Comparison of ENCODE assay signal across 8 mouse cellular contexts in the genomic region with DNA sequence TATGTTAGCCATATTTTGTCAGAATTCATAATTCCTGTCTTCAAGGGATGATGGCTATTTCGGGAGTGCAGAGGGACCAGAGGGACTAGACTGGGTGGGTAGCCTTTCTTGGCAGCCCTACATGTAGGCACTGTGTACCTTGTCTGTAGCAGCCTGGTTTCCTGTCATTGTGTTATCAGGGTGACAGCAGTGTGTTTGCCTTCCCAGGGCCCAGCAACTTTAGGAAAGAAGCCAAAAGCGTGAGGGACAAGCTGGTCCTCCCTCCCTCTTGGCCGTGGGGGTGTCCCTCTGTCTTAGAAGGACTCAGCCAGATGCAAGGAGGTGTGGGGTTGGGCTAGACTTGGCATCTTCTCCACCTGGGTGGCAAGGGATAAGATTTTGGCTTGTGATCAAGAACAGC.
DNase-seq lines count a peak whose midpoint lies in the region.

No protein-coding gene starts in this region.

- DNase-seq in cerebellum, postnatal 10 days: peak; percentile 51 to 59
- no peak for DNase-seq in cerebellum, postnatal 25 days
- DNase-seq in testis, postnatal 14 days (ENCODE audit: low spot score): peak; percentile 56
- DNase-seq in testis, postnatal 10 days (ENCODE audit: low spot score): no peak
- DNase-seq in kidney, postnatal 25 days: peak; percentile 57 to 86
- no peak for DNase-seq in layer of hippocampus, adult 9-10 months (ENCODE audit: low spot score)
- no peak for DNase-seq in embryo, embryonic 9.5 days (ENCODE audit: extremely low spot score)
- no peak for DNase-seq in spleen, postnatal 4 days (ENCODE audit: low spot score in 2 of 2)

Comparison
In these comparisons a context has a peak if more than half of its experiments do, and no peak if none do; other contexts are left out.
1. DNase-seq: peak in cerebellum, postnatal 10 days (2 of 2), testis, postnatal 14 days (single experiment) and kidney, postnatal 25 days (2 of 2); none in cerebellum, postnatal 25 days (0 of 2), testis, postnatal 10 days (single experiment), layer of hippocampus, adult 9-10 months (single experiment), embryo, embryonic 9.5 days (single experiment) and spleen, postnatal 4 days (0 of 2).